Mouse (Mus musculus): ENCODE measurements around the gene Rimbp2. TPM values are rescaled to one million over a fixed set of nuclear protein-coding genes. Genes with fewer than 3 reads are reported as not detected.

Gene Rimbp2
- 0.12 and 0.37 TPM in 2 replicates for polyA plus RNA-seq (2014; fragmentation: Nextera tagmentation; extraction: Ambion mirVana)

DNA sequence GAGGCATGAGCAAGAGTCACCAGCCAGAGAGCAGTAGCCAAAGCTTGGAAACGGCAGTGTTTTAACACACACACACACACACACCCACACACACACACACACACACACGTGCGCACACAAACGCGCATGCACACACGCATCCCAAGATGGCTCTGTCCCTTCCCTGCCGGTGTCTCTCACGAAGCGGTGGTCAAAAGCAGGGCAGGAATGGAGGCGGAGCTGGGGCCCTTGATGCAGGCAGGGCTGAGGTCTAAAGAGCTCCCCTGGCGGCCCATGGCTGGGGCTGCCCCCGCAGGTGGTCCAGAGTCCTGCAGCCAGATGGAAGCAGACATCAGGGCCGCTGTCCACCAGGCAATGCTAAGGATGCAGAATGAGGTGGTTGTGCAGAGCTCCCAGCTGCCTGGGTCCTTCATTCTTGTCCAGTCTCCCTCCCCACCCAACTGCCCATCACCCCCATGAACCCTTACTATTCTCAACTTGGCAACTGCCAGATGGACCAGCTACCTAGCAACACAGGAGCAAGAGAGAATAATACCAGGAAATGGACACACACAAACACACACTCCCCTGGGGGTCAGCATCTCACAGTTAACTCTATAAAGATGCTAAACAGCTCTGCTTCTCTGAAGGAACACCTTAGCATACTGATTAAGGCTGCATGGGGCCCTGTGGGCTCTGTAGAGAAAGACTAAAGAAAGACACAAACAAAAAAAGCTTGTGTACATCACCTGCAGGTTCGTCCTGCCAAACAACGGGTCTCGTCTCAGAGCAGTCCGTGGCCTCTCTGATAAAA, at the start of gene Rimbp2:
TSS of gene Rimbp2 (minus strand) at position 209 of the 793 bp plus-strand sequence.
- peak; percentile 40 for DNase-seq (ENCODE audit: low spot score)

GRCm38 (mm10) chr5:129002571-129003011, 49.3 kb upstream of the Rimbp2 start:
- no peaks in the 10 kb centered on the region for H3K9me3 ChIP-seq (ENCODE audit: control insufficient read depth, low read length)
- H3K4me1 ChIP-seq (replicated peaks; ENCODE audit: control insufficient read depth, insufficient read depth, low read length), result peaks cover 62% of the 10 kb centered on the region
- no peak for DNase-seq (ENCODE audit: low spot score)
- 13% methylated on average over 14 of the region's 14 CpGs for WGBS
- H3K27me3 ChIP-seq (replicated peaks; ENCODE audit: control insufficient read depth, insufficient read depth, low read length), result no peaks in the 10 kb centered on the region
- peak overlapping the region; percentile 54 for H3K4me2 ChIP-seq
- peak overlapping the region; percentile 44 for H3K9ac ChIP-seq (ENCODE audit: low read depth, low read length)
- H3K27ac ChIP-seq (ENCODE audit: low read depth, low read length), result peak overlapping the region; percentile 60
- H3K36me3 ChIP-seq (ENCODE audit: control insufficient read depth, insufficient read depth, low read length), result peaks cover 14% of the 10 kb centered on the region; the same call in 1 of the 2 replicates
- H3K4me3 ChIP-seq (ENCODE audit: low read depth, low read length), result no peak overlapping the region
- 0 out of 2 replicates have a peak, but pooled peaks have one; percentile 3 for ATAC-seq (replicated peaks; ENCODE audit: low FRiP score)

More for the DNA sequence above, at the start of gene Rimbp2:
- no peaks in the 10 kb centered on the region for H3K4me1 ChIP-seq (replicated peaks; ENCODE audit: control insufficient read depth, insufficient read depth, low read length)
- no peak for ATAC-seq (replicated peaks; ENCODE audit: low FRiP score)
- H3K4me2 ChIP-seq, result peak within 1 kb of the TSS; percentile 66
- peak within 1 kb of the TSS; percentile 33 for H3K4me3 ChIP-seq (ENCODE audit: low read depth, low read length)
- 12% methylated on average over 17 of the region's 17 CpGs for WGBS
- H3K27me3 ChIP-seq (replicated peaks; ENCODE audit: control insufficient read depth, insufficient read depth, low read length), result peaks cover 15% of the 10 kb centered on the region
- no peak within 1 kb of the TSS for H3K27ac ChIP-seq (ENCODE audit: low read depth, low read length)
- no peaks in the 10 kb centered on the region for H3K9me3 ChIP-seq (ENCODE audit: control insufficient read depth, low read length)
- no peaks in the 10 kb centered on the region for H3K36me3 ChIP-seq (ENCODE audit: control insufficient read depth, insufficient read depth, low read length)
- no peak within 1 kb of the TSS for H3K9ac ChIP-seq (ENCODE audit: low read depth, low read length)

DNA sequence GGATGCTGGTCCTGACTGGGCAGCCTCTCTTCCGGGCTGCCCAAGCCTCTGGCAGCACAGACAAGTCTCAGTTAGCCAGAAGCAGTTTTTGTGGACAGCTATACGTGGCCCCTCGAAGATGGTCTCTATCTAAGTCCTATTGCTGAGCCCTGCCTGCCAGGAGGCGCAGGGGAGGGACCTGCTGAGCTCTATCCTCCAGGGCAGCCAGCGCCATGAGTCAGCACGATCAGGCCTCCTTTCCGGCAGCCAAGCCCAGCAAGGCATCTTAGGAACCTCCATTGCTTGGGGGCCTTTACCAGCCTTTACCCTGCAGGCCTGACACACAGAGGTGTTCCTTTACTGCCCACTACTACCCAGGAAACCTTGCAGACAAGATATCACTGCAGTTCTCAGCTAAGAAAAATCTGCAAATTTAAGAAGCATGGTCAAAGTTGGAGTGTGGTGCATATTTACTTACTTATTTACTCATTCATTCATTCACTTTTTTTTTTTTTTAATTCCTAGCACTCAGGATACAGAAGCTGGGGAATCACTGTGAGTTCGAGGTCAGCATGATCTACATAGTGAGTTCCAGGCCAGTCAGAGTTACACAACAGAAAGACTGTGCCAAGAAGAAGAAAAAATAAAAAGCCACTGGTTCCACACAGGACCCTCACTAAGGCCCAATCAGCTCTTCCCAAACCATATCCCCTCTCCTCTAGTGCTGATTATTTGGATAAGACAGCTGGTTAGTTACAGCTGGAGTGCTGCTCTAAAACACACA, 47.6 kb upstream of the Rimbp2 start:
- peaks cover 19% of the 10 kb centered on the region; the same call in 1 of the 2 replicates for H3K36me3 ChIP-seq (ENCODE audit: control insufficient read depth, insufficient read depth, low read length)
- H3K4me3 ChIP-seq (ENCODE audit: low read depth, low read length), result no peak overlapping the region
- WGBS, result 22% methylated on average over 8 of the region's 8 CpGs
- peak overlapping the region; percentile 49 for H3K4me2 ChIP-seq
- no peaks in the 10 kb centered on the region for H3K27me3 ChIP-seq (replicated peaks; ENCODE audit: control insufficient read depth, insufficient read depth, low read length)
- peak overlapping the region; percentile 49 for H3K9ac ChIP-seq (ENCODE audit: low read depth, low read length)
- DNase-seq (ENCODE audit: low spot score), result peak; percentile 73
- H3K9me3 ChIP-seq (ENCODE audit: control insufficient read depth, low read length), result no peaks in the 10 kb centered on the region
- peak; percentile 88 for ATAC-seq (replicated peaks; ENCODE audit: low FRiP score)
- peak overlapping the region; percentile 60 for H3K27ac ChIP-seq (ENCODE audit: low read depth, low read length)
- H3K4me1 ChIP-seq (replicated peaks; ENCODE audit: control insufficient read depth, insufficient read depth, low read length), result peaks cover 53% of the 10 kb centered on the region

GRCm38 (mm10) chr5:128987141-128987954, 34.1 kb upstream of the Rimbp2 start:
- ATAC-seq (replicated peaks; ENCODE audit: low FRiP score) (no peak), DNase-seq (ENCODE audit: low spot score) (no peak)
- no peak overlapping the region for H3K27ac ChIP-seq (ENCODE audit: low read depth, low read length)
- no peak overlapping the region for H3K4me3 ChIP-seq (ENCODE audit: low read depth, low read length)
- H3K9ac ChIP-seq (ENCODE audit: low read depth, low read length), result no peak overlapping the region
- WGBS, result 88% methylated on average over 19 of the region's 19 CpGs
- H3K4me2 ChIP-seq, result no peak overlapping the region
- no peaks in the 10 kb centered on the region for H3K9me3 ChIP-seq (ENCODE audit: control insufficient read depth, low read length)
- H3K27me3 ChIP-seq (replicated peaks; ENCODE audit: control insufficient read depth, insufficient read depth, low read length), result no peaks in the 10 kb centered on the region
- peaks cover 42% of the 10 kb centered on the region for H3K36me3 ChIP-seq (ENCODE audit: control insufficient read depth, insufficient read depth, low read length)
- H3K4me1 ChIP-seq (replicated peaks; ENCODE audit: control insufficient read depth, insufficient read depth, low read length), result no peaks in the 10 kb centered on the region

DNA sequence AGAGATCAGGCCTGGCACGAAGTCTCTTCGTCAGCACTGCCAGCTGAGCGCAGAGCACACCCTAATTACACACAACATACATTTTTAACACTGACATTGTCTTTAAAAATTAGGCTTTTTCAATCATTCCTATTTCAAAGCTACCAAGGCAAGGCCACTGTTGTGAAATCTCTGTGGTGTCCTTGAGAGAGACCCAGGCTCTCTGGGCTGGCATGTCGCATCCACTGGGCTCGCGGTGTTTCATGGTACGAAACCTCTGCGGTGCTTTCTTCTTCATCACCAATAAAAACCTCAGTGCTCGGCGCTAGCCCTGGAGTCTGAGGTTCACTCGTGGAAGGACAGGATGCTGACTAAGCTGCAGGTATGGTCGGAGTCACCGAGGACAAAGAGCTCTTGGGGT, 32.7 kb upstream of the Rimbp2 start:
- H3K9me3 ChIP-seq (ENCODE audit: control insufficient read depth, low read length), result no peaks in the 10 kb centered on the region
- peaks cover 28% of the 10 kb centered on the region for H3K36me3 ChIP-seq (ENCODE audit: control insufficient read depth, insufficient read depth, low read length)
- DNase-seq (ENCODE audit: low spot score) (no peak), ATAC-seq (replicated peaks; ENCODE audit: low FRiP score) (no peak)
- no peak overlapping the region for H3K4me3 ChIP-seq (ENCODE audit: low read depth, low read length)
- no peaks in the 10 kb centered on the region for H3K27me3 ChIP-seq (replicated peaks; ENCODE audit: control insufficient read depth, insufficient read depth, low read length)
- no peak overlapping the region for H3K4me2 ChIP-seq
- H3K27ac ChIP-seq (ENCODE audit: low read depth, low read length), result no peak overlapping the region
- H3K9ac ChIP-seq (ENCODE audit: low read depth, low read length), result no peak overlapping the region
- H3K4me1 ChIP-seq (replicated peaks; ENCODE audit: control insufficient read depth, insufficient read depth, low read length), result no peaks in the 10 kb centered on the region
- WGBS, result 92% methylated on average over 13 of the region's 13 CpGs

- H3K36me3 ChIP-seq (ENCODE audit: control insufficient read depth, insufficient read depth, low read length), result peaks cover 21% of the 10 kb centered on the region
- no peaks in the 10 kb centered on the region for H3K9me3 ChIP-seq (ENCODE audit: control insufficient read depth, low read length)
- H3K27ac ChIP-seq (ENCODE audit: low read depth, low read length), result no peak overlapping the region
- DNase-seq (ENCODE audit: low spot score) (no peak), ATAC-seq (replicated peaks; ENCODE audit: low FRiP score) (no peak)
- WGBS, result 87% methylated on average over 6 of the region's 6 CpGs
- H3K4me3 ChIP-seq (ENCODE audit: low read depth, low read length), result no peak overlapping the region
- H3K9ac ChIP-seq (ENCODE audit: low read depth, low read length), result no peak overlapping the region
- H3K4me2 ChIP-seq, result no peak overlapping the region
- H3K4me1 ChIP-seq (replicated peaks; ENCODE audit: control insufficient read depth, insufficient read depth, low read length), result no peaks in the 10 kb centered on the region
- H3K27me3 ChIP-seq (replicated peaks; ENCODE audit: control insufficient read depth, insufficient read depth, low read length), result no peaks in the 10 kb centered on the region
Observed at GRCm38 (mm10) chr5:128984536-128984935, 31.2 kb upstream of the Rimbp2 start.

DNA sequence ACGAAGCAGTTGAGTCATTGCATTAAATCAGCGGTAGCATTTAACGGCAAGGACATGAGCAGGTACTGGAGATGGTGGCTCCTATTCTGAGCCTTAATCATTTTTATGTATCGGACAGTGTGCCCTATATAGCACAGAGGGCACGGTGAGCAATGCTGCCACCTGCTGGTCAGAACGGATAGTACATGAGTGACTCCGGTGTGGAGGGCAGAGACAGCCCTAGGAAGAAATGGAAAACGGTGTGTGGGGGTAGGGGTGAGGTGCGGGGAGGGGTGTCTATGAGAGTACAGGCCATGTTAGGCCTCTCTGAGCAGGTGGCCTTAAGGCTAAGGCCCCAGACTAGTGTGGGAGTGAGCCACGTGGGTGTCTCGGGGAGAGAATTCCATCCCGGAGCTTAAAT, 28.3 kb upstream of the Rimbp2 start:
- ATAC-seq (replicated peaks; ENCODE audit: low FRiP score), result peak; percentile 73
- Histone ChIP-seq H3K27me3 (replicated peaks; ENCODE audit: control insufficient read depth, insufficient read depth, low read length) (no peaks in the 10 kb centered on the region), H3K36me3 (ENCODE audit: control insufficient read depth, insufficient read depth, low read length) (peaks cover 9% of the 10 kb centered on the region), H3K9me3 (ENCODE audit: control insufficient read depth, low read length) (peaks cover 5% of the 10 kb centered on the region; the same call in 1 of the 2 replicates), H3K4me2 (no peak overlapping the region), H3K4me3 (ENCODE audit: low read depth, low read length) (no peak overlapping the region), H3K4me1 (replicated peaks; ENCODE audit: control insufficient read depth, insufficient read depth, low read length) (no peaks in the 10 kb centered on the region), H3K27ac (ENCODE audit: low read depth, low read length) (no peak overlapping the region), H3K9ac (ENCODE audit: low read depth, low read length) (no peak overlapping the region)
- 26% methylated on average over 12 of the region's 12 CpGs for WGBS
- DNase-seq (ENCODE audit: low spot score), result peak; percentile 61

GRCm38 (mm10) chr5:128980857-128981256, 27.6 kb upstream of the Rimbp2 start:
- Histone ChIP-seq H3K9me3 (ENCODE audit: control insufficient read depth, low read length) (peaks cover 5% of the 10 kb centered on the region; the same call in 1 of the 2 replicates), H3K4me1 (replicated peaks; ENCODE audit: control insufficient read depth, insufficient read depth, low read length) (no peaks in the 10 kb centered on the region), H3K27me3 (replicated peaks; ENCODE audit: control insufficient read depth, insufficient read depth, low read length) (no peaks in the 10 kb centered on the region), H3K27ac (ENCODE audit: low read depth, low read length) (no peak overlapping the region), H3K4me2 (no peak overlapping the region), H3K36me3 (ENCODE audit: control insufficient read depth, insufficient read depth, low read length) (peaks cover 9% of the 10 kb centered on the region), H3K4me3 (ENCODE audit: low read depth, low read length) (no peak overlapping the region), H3K9ac (ENCODE audit: low read depth, low read length) (no peak overlapping the region)
- no peak for ATAC-seq (replicated peaks; ENCODE audit: low FRiP score)
- no peak for DNase-seq (ENCODE audit: low spot score)
- 58% methylated on average over 7 of the region's 7 CpGs for WGBS

Measured in liver, embryonic 11.5 days (tissue).